Mouse (Mus musculus): ENCODE data around the gene Dpp4. TPM values are rescaled to one million over a fixed set of nuclear protein-coding genes. Genes with fewer than 3 reads are reported as not detected.

Gene Dpp4
- total and polyA plus RNA-seq, 2 experiments from 2014 or later: 2.2 to 5.4 TPM

DNA sequence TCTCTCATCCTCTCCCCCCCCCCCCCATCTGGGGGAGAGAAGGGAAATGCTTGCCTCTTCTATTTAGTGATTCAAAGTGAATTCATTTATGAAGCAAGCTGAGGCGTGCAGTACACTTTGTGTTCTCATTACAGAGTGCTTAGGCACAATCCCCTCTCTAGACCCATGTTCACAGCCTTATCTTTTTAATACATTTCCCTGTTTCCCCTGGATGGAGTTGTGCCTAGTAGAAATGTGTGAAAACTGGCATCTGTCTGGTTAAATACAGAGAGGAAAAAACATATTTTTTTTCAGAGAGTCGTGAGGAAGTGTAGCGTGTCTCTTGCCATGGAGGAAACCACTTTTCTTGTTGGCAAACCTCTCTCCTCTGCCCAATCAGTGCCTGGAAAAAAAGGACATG is 50.5 kb downstream of the Dpp4 start:
- DNase-seq (ENCODE audit: low spot score): no peak
- ATAC-seq (ENCODE audit: low FRiP score): no peak
- no peaks in the 10 kb centered on the region for H3K27me3 ChIP-seq (ENCODE audit: insufficient read depth, low read length)
- no peak overlapping the region for H3K9ac ChIP-seq (replicated peaks; ENCODE audit: low read length, poor library complexity, severe bottlenecking)
- WGBS: 81% methylated on average over 3 of the region's 3 CpGs
- no peak for TF ChIP-seq CTCF (IDR thresholded peaks at IDR 0.05)
- no peak overlapping the region for H3K4me2 ChIP-seq (ENCODE audit: low read depth, low read length, poor library complexity, severe bottlenecking)
- no peak overlapping the region for H3K4me3 ChIP-seq (ENCODE audit: low read depth, low read length)
- H3K36me3 ChIP-seq (ENCODE audit: insufficient read depth, low read length): no peaks in the 10 kb centered on the region
- H3K27ac ChIP-seq (ENCODE audit: low read depth, low read length): no peak overlapping the region
- no peaks in the 10 kb centered on the region for H3K9me3 ChIP-seq (ENCODE audit: low read length)
- no peaks in the 10 kb centered on the region for H3K4me1 ChIP-seq (ENCODE audit: insufficient read depth, low read length)

DNA sequence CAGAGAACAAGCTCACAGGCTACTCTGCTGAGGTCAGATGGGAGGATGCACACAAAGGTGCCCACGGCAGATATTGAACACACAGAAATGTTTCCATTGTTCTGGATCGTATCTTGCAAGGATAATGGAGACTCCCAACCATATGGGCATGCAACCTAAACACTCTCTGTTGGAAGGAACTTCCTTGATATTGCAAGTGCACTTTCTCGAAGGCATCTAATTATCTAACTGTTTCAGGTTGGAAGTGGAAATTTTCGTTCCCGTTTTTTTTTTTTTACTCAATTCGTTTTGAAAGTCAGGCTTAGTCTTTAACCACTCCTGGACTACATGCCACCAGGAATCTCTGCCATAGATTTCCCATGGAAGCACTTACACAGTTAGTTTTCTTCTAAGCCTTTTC is 51.2 kb downstream of the Dpp4 start:
- no peaks in the 10 kb centered on the region for H3K36me3 ChIP-seq (ENCODE audit: insufficient read depth, low read length)
- DNase-seq (ENCODE audit: low spot score) (no peak), ATAC-seq (ENCODE audit: low FRiP score) (no peak)
- no peak overlapping the region for H3K4me3 ChIP-seq (ENCODE audit: low read depth, low read length)
- no peak overlapping the region for H3K27ac ChIP-seq (ENCODE audit: low read depth, low read length)
- H3K9me3 ChIP-seq (ENCODE audit: low read length): no peaks in the 10 kb centered on the region
- H3K9ac ChIP-seq (replicated peaks; ENCODE audit: low read length, poor library complexity, severe bottlenecking): no peak overlapping the region
- no peak for TF ChIP-seq CTCF (IDR thresholded peaks at IDR 0.05)
- no peak overlapping the region for H3K4me2 ChIP-seq (ENCODE audit: low read depth, low read length, poor library complexity, severe bottlenecking)
- H3K27me3 ChIP-seq (ENCODE audit: insufficient read depth, low read length): no peaks in the 10 kb centered on the region
- WGBS: 77% methylated on average over 6 of the region's 6 CpGs
- H3K4me1 ChIP-seq (ENCODE audit: insufficient read depth, low read length): no peaks in the 10 kb centered on the region

- ATAC-seq (ENCODE audit: low FRiP score) (no peak), DNase-seq (ENCODE audit: low spot score) (no peak)
- H3K4me2 ChIP-seq (ENCODE audit: low read depth, low read length, poor library complexity, severe bottlenecking): no peak overlapping the region
- H3K27me3 ChIP-seq (ENCODE audit: insufficient read depth, low read length): no peaks in the 10 kb centered on the region
- no peak overlapping the region for H3K27ac ChIP-seq (ENCODE audit: low read depth, low read length)
- WGBS: 93% methylated on average over 7 of the region's 7 CpGs
- H3K9ac ChIP-seq (replicated peaks; ENCODE audit: low read length, poor library complexity, severe bottlenecking): no peak overlapping the region
- H3K4me1 ChIP-seq (ENCODE audit: insufficient read depth, low read length): no peaks in the 10 kb centered on the region
- TF ChIP-seq CTCF (IDR thresholded peaks at IDR 0.05): no peak
- no peak overlapping the region for H3K4me3 ChIP-seq (ENCODE audit: low read depth, low read length)
- 0 out of 2 replicates have a peak, but pooled peaks cover 2% of the 10 kb centered on the region for H3K9me3 ChIP-seq (ENCODE audit: low read length)
- H3K36me3 ChIP-seq (ENCODE audit: insufficient read depth, low read length): no peaks in the 10 kb centered on the region
Measured at GRCm38 (mm10) chr2:62357259-62357658, 54.8 kb downstream of the Dpp4 start.

GRCm38 (mm10) chr2:62356606-62357005 is 55.4 kb downstream of the Dpp4 start:
- H3K36me3 ChIP-seq (ENCODE audit: insufficient read depth, low read length): no peaks in the 10 kb centered on the region
- H3K4me3 ChIP-seq (ENCODE audit: low read depth, low read length): no peak overlapping the region
- no peak for DNase-seq (ENCODE audit: low spot score)
- WGBS: 81% methylated on average over 14 of the region's 14 CpGs
- no peak for TF ChIP-seq CTCF (IDR thresholded peaks at IDR 0.05)
- no peak overlapping the region for H3K9ac ChIP-seq (replicated peaks; ENCODE audit: low read length, poor library complexity, severe bottlenecking)
- no peaks in the 10 kb centered on the region for H3K4me1 ChIP-seq (ENCODE audit: insufficient read depth, low read length)
- no peaks in the 10 kb centered on the region for H3K27me3 ChIP-seq (ENCODE audit: insufficient read depth, low read length)
- H3K4me2 ChIP-seq (ENCODE audit: low read depth, low read length, poor library complexity, severe bottlenecking): no peak overlapping the region
- no peak overlapping the region for H3K27ac ChIP-seq (ENCODE audit: low read depth, low read length)
- H3K9me3 ChIP-seq (ENCODE audit: low read length): 0 out of 2 replicates have a peak, but pooled peaks cover 2% of the 10 kb centered on the region
- no peak for ATAC-seq (ENCODE audit: low FRiP score)

- Histone ChIP-seq H3K27ac (ENCODE audit: low read depth, low read length) (no peak overlapping the region), H3K4me2 (ENCODE audit: low read depth, low read length, poor library complexity, severe bottlenecking) (no peak overlapping the region), H3K4me1 (ENCODE audit: insufficient read depth, low read length) (no peaks in the 10 kb centered on the region), H3K27me3 (ENCODE audit: insufficient read depth, low read length) (no peaks in the 10 kb centered on the region), H3K9me3 (ENCODE audit: low read length) (0 out of 2 replicates have a peak, but pooled peaks cover 2% of the 10 kb centered on the region), H3K4me3 (ENCODE audit: low read depth, low read length) (no peak overlapping the region), H3K36me3 (ENCODE audit: insufficient read depth, low read length) (no peaks in the 10 kb centered on the region), H3K9ac (replicated peaks; ENCODE audit: low read length, poor library complexity, severe bottlenecking) (no peak overlapping the region)
- no peak for TF ChIP-seq CTCF (IDR thresholded peaks at IDR 0.05)
- 48% methylated on average over 6 of the region's 6 CpGs for WGBS
- no peak for ATAC-seq (ENCODE audit: low FRiP score)
- no peak for DNase-seq (ENCODE audit: low spot score)
Measured at GRCm38 (mm10) chr2:62355766-62356165, 56.3 kb downstream of the Dpp4 start.

DNA sequence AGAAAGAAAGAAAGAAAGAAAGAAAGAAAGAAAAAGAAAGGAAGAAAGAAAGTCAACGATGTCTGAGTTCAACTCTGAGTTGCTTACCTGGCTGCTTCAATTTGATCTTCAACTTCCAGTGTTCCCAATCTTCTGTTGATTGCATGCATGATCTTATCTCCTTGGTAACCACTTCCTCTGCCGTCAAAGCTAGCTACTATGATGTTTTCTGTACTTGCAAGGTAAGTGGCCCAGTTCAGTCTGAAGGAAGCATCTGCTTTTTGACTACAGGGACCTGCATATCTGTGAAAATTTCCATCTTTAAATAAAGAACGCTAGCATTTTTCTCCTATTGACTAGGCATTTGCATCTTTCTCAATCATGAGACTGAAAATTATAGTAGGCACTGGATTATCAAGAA is 60.0 kb downstream of the Dpp4 start:
- H3K4me2 ChIP-seq (ENCODE audit: low read depth, low read length, poor library complexity, severe bottlenecking): no peak overlapping the region
- H3K4me1 ChIP-seq (ENCODE audit: insufficient read depth, low read length): no peaks in the 10 kb centered on the region
- no peak overlapping the region for H3K9ac ChIP-seq (replicated peaks; ENCODE audit: low read length, poor library complexity, severe bottlenecking)
- H3K36me3 ChIP-seq (ENCODE audit: insufficient read depth, low read length): no peaks in the 10 kb centered on the region
- DNase-seq (ENCODE audit: low spot score) (no peak), ATAC-seq (ENCODE audit: low FRiP score) (no peak)
- H3K9me3 ChIP-seq (ENCODE audit: low read length): 0 out of 2 replicates have a peak, but pooled peaks cover 2% of the 10 kb centered on the region
- H3K4me3 ChIP-seq (ENCODE audit: low read depth, low read length): no peak overlapping the region
- no peak for TF ChIP-seq CTCF (IDR thresholded peaks at IDR 0.05)
- 77% methylated on average over 3 of the region's 3 CpGs for WGBS
- no peak overlapping the region for H3K27ac ChIP-seq (ENCODE audit: low read depth, low read length)
- H3K27me3 ChIP-seq (ENCODE audit: insufficient read depth, low read length): no peaks in the 10 kb centered on the region
